Mouse (Mus musculus) brain, embryonic 14.5 days (tissue): ENCODE data around the gene Nav1.

ENCODE experiments used
- CTCF ChIP-seq: fragments of 200-500 bp; IDR thresholded peaks from 2 replicates; pipeline ENCODE4 v1.5.1; 2012; ENCODE audit warnings: inconsistent platforms, mild to moderate bottlenecking, moderate library complexity, borderline replicate concordance; ENCODE audit not compliant: insufficient read depth, insufficient read length; ENCODE audit errors: extremely low read depth
- POLR2A ChIP-seq: fragments of 200-500 bp; IDR thresholded peaks from 2 replicates; pipeline ENCODE4 v1.6.1; 2012; ENCODE audit warnings: mild to moderate bottlenecking, inconsistent platforms, borderline replicate concordance; ENCODE audit not compliant: poor library complexity, insufficient read depth, insufficient read length, severe bottlenecking; ENCODE audit errors: extremely low read depth

- no peak for TF ChIP-seq CTCF
- no peak for TF ChIP-seq POLR2A
These were observed 32.0 kb upstream of the Nav1 start for GRCm38 (mm10) chr1:135639093-135639492.
